Mouse (Mus musculus): Measurements from ENCODE around the gene Thsd1.
"Not testable (repeated sequence)": the region's sequence is repeated elsewhere in the genome, so short reads cannot be mapped to it uniquely, and the experiment has no call there.

Gene Thsd1

DNA sequence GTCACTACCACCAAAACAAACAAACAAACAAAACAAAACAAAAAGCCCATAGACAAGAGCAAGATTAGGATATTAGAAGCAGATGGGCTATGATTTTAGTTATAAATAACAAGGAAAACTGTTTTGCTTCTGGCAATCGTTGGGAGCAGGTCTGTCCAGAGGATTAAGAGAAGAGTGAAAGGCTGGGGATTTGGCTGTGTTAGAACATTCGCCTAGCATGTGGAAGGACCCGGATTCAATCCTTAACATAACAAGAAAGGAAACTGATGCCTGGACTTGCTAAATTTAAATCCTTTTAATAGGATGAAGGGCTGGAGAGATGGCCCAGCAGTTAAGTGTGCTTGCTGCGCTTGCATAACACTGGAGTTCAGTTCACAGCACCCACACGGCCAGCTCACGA is 37.2 kb downstream of the Thsd1 start:
- no peak for DNase-seq (ENCODE audit: low read depth, low spot score)

DNA sequence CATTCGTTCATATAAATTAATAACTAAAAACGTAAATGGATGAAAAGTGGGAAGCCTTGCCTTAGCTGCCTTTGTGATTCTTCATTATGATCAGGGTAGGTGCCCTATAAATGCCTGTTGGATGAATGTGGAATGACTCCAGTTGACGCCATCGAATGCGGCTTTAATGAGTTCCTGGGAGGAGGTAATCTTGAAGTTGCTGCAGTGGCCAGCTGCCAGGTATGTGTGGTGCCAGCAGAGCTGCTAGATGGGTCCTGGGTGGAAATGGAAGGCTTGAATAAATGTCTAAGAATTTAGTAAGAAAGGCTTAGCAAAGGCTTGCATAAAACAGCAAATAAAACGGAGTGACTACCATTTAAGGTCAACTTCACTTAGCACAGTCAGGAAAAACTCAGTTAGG is 37.7 kb downstream of the Thsd1 start:
- no peak for DNase-seq (ENCODE audit: low read depth, low spot score)

DNA sequence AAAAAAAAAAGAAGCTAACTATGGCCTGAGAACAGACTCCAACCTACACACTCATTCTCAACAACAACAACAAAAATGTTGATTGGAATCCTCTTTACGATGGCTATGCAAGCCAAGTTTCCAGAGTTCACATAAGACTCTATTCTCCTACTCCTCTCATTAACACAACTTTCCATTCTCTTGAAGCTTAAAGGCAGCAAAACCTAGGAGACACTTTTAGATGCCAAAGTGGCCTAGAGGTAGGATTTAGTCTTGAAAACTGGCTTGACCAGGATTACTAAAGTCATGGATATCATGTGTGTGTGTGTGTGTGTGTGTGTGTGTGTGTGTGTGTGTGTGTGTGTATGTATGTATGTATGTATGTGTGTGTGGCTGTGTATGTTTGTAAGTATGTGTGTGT is 38.1 kb downstream of the Thsd1 start:
- DNase-seq (ENCODE audit: low read depth, low spot score): no peak

DNA sequence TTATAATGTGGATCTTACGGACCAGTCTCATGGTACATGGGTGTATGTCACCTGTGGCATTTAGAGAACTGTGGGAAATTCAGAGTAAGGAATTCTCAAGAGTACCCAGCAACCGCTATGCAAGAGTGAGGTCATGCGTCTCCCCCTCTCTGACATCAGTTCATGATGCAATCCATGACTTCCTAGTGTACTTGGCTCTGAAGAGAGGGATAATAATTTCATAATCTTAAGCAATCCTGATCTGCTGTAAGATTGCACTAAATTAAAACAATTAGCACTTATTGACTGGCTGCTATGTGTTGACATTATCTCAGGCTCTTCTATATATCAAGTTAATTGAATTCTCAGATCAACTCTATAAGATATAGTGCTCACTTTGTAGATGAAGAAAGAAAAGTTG is 39.7 kb downstream of the Thsd1 start:
- no peak for DNase-seq (ENCODE audit: low read depth, low spot score)

DNA sequence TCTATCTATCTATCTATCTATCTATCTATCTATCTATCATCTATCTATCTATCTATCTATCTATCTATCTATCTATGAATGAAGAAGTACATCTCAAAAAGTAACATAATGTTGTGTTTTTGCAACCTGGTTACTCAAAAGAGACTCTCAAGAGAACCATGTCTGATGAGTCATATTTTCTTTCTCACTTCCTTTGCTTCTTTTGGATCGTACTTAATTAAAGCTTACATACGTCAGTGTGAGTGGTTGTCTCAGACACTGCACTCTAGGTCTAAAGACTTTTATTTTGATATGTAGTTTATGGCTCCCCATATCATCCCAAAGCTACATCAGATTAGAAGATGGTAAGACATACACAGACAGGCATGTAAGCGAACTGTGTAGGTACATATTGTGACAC is 46.0 kb downstream of the Thsd1 start:
- no peak for DNase-seq (ENCODE audit: low read depth, low spot score)

DNA sequence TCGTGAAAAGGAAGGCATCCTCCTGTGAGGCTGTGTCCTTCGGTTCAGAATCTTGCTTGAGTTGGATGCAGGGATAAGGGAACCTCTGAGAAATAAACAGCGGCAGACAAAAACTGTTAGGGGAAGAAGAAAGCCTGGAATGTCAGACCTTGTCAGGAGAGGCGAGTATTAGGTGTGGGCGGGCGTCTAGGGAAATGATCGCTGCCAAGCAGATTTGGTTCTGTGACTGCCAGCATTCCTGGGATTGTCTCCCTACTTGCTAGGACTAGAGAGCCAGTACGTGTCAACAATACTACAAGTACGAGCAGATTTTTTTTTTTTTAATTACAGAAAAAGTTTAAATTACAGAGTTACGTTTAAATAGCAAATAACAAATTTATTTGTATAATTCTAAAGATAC is 47.5 kb downstream of the Thsd1 start:
- DNase-seq (ENCODE audit: low read depth, low spot score): no peak

DNA sequence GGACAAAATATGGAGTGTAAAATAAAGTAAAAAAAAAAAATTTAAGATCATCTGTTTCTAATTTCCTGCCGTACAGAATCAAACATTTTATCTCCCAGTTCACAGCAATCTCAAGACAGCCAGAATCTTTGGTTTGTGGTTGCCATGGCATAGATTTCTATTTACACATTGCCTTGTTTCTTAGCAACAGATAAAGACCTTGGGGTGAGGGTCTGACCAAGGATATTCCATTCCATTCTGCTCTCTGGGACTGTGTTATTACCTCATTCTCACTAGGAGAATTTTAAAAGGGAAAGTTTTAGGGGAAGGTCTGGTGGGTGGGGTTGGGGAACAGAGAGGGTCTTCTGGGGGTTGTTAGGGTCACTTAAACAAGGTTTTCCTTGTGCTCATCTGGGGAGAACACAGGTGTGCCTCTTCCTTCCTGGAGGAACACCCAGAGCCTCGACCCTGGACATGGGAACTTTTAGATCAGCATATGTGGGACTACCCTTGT is 55.9 kb downstream of the Thsd1 start, which contains the start of gene Tpte:
Tpte (plus strand) TSS at position 443 of the 493 bp plus-strand sequence.
- DNase-seq (ENCODE audit: low read depth, low spot score): no peak

DNA sequence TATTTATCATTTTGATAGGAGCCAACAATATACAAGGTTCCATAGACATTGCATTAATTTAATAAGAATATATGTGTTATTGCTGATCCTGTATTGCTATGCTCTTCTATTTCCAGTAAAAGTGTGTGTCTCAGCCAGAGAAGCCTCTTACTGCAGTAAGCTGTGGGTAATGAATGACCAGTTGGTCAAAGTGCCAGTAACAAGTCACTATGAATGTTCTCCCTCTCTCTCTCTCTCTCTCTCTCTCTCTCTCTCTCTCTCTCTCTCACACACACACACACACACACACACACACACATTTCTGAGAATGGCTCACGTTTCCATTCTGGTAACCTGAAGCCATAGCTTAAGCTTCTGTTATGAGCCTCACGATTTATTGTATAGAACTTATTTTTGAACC is 75.2 kb downstream of the Thsd1 start:
- no peak for DNase-seq (ENCODE audit: low read depth, low spot score)

DNA sequence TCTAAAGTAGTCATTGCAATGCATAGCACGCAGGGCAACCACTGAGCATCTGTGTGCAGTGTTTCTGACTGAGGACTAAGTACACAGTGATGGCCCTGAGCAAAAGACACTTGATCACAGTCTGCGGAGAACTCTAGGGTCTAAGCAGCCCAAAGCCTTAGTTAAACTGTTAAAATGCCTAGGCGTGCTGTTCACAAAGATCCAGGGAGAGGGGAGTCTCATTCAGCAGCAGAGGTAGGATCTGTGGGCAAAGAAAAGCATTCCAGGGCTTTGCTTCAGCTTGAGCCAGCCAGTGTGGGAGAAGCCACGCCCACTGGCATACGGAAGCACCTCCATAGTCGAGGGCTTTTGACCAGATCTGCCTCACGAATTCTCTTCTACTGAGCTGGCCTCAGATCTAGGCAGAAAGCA is 75.8 kb downstream of the Thsd1 start:
- no peak for DNase-seq (ENCODE audit: low read depth, low spot score)

DNA sequence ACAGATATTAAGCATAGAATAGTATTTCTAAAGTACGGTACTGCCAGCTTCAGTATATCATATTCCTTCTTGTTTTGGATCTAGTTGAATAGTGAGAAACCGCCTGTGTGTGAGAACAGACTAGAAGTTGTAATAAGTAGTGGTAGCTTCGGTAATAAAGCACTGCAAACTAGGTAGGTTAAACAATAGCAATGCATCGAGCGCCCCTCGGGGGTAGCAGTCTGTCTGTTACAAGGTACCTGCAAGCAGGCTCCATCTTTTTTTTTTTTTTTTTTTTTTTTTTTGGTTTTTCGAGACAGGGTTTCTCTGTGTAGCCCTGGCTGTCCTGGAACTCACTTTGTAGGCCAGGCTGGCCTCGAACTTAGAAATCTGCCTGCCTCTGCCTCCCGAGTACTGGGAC is 76.9 kb downstream of the Thsd1 start:
- not testable (repeated sequence) for DNase-seq (ENCODE audit: low read depth, low spot score)

DNA sequence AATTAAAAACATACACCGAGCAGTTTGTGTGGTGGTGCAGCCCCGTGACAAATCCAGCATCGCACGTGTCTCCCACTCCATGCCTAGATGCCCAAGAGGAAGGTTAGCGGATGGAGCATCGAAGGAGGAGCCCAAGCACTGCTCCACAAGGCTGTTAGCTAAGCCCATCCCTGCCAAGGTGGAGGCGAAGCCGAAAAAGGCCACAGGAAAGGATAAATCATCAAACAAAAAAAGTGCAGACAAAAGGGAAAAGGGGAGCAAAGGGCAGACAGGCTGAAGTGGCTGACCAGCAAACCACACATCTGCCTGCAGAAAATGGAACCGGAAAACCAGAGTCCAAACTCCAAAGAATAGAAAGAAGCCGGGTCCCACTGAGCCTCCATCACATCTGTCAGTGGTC is 79.9 kb downstream of the Thsd1 start:
- no peak for DNase-seq (ENCODE audit: low read depth, low spot score)

All from retina, adult 2 months (tissue).